Mouse (Mus musculus): Measurements from ENCODE around the gene Rbfox3.
A peak's percentile ranks its signal among the peaks of the same experiment; 100 is the strongest.

Rbfox3 gene

GRCm38 (mm10) chr11:118479776-118480175 is 431.6 kb downstream of the Rbfox3 start:
- no peak for DNase-seq (ENCODE audit: low read depth, low spot score)

DNA sequence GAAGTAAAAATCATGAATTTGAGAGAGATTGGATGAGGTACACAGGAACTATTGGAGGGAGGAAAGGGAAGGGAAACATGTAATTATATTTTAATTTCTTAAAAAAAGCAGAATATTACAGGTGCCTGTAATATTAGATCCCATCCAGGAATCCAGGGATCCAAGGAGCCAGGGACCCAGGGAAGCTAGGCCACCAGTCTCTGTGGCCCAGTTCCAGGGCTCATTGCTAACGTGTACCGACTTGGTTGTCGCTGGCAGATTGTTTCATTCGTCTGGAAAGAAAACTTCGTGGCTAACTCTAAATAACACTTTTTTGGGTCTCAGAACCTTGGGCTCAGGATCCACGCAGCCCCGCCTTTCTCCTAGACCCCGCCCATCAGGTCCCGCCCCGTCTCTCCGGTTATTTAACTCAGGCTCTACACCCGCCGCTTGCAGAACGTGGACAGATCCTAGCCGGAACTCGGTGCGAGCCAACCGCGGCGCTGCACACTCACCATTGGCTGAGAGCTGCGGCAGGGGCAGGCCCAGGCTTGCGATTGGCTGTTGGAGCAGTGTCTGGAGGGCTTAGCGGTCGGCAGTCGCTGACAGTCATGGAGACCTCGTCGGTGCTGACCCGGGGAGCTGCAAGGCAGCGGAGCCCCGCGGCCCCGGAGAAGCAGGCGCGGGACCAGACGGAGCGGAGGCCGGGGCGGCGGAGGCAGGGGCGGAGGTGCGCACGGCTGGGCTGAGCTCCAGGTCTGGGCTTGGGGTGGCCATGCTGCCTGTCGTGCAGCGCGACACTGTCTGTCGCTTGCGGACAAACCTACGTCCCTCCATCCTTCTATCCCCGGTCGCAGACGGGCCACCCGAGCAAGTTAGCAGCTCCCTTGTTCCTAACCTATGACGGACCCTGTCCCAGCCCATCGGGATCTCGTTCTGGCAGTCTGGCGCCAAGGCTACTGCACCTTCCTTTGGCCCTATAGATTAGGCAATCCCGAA is 434.7 kb downstream of the Rbfox3 start, which contains the start of gene Engase:
Gene Engase, plus strand, starts transcription at position 434 of the 978 bp plus-strand sequence.
- peak; percentile 82 for DNase-seq (ENCODE audit: low read depth, low spot score)

DNA sequence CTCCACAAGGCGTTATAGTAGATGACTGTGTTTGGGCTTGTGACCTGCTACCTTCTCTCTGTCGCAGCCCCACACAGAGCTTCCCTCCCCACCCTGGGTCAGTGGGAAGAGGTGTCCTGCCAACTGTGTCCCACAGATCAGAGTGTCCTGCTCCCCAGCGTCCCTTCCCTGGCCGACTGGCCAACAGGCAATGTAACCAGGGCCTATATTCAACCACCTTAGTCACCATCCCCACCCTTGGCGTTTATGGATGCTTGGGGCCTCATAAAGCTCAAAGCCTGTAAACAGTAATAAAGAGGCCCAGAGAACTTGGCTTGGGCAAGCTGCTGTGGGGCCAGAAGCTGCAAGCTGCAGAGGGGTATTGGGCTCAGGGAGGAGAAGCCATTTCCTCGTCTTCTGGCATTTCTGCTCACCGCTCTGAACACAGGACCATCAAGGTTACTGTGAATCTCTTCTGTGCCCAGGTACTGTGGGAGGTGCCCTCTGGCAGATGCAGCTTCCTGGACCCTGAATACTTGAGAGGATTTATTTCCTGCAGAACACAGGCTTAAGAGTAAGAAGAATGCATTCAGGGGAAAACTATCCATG is 435.8 kb downstream of the Rbfox3 start:
- no peak for DNase-seq (ENCODE audit: low read depth, low spot score)

- DNase-seq (ENCODE audit: low read depth, low spot score), result no peak
These were observed 437.4 kb downstream of the Rbfox3 start for GRCm38 (mm10) chr11:118473842-118474500.

- no peak for DNase-seq (ENCODE audit: low read depth, low spot score)
These were observed 438.2 kb downstream of the Rbfox3 start for GRCm38 (mm10) chr11:118473161-118473560.

- DNase-seq (ENCODE audit: low read depth, low spot score), result no peak
These were observed 439.7 kb downstream of the Rbfox3 start for GRCm38 (mm10) chr11:118471676-118472075.

DNA sequence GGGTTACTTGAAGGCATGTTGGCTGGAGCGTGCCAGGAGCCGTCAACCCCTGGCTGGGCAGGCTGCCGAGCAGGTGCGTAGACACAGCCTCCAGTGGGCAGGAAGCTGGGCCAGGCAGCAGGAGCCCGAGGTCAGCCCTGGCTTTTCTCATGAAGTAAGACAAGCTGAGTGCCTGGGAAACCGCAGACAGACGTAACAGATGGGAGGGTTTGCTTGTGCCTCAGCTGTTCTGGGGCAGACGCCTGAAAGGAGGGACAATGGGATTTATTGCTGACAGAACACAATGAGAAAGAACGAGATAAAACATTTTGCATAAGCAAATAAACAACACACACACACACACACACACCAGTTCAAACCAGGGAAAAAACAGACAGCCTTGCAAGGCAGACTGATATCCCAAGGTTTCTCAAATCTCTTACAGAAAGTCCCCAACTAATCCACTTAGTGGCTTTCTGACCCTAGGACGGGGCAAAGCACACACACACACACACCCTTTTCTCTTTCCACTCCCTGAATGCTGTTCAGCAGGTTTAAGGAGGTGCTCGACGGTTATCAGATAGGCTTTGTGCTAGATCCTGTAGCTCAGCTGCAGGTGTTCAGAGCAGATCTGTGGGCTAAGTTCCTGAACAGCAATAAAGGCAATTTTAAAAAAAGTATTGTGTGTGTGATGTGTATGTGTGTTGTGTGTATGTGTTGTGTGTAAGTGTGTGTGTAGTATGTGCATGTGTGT is 441.0 kb downstream of the Rbfox3 start:
- no peak for DNase-seq (ENCODE audit: low read depth, low spot score)

DNA sequence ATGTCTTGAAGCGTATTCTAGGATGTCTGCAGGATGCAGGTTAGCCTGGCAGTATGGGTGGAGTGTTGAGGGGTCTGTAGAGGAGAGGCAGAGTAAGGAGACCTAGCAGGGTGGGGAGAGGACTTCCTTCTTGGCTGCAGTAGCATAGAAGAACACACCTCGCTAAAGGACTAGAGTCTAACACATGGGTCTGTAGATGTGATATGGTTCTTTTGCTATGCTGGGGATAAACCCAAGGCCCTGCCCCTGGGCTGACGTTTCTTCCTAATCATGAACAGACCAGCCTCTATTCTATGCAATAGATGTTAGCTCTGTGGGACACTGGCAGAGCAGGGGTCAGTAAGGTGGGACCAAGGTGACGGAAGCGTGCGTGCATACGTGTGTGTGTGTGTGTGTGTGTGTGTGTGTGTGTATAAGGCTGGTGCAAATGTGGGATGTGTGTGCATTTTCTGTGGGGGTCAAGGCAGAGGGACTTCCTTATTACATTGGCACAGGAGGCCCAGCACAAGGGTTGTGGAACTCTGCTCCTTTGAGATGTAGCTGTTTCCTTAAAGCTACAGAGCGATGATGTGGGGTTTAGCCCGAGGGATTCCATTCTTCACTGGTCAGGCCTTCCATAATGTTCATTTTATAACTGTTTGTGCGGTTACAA is 441.8 kb downstream of the Rbfox3 start:
- no peak for DNase-seq (ENCODE audit: low read depth, low spot score)

- DNase-seq (ENCODE audit: low read depth, low spot score), result no peak
These were observed 443.9 kb downstream of the Rbfox3 start for GRCm38 (mm10) chr11:118467441-118468035.

- peak; percentile 39 for DNase-seq (ENCODE audit: low read depth, low spot score)
These were observed 451.1 kb downstream of the Rbfox3 start for GRCm38 (mm10) chr11:118460280-118460679.

DNA sequence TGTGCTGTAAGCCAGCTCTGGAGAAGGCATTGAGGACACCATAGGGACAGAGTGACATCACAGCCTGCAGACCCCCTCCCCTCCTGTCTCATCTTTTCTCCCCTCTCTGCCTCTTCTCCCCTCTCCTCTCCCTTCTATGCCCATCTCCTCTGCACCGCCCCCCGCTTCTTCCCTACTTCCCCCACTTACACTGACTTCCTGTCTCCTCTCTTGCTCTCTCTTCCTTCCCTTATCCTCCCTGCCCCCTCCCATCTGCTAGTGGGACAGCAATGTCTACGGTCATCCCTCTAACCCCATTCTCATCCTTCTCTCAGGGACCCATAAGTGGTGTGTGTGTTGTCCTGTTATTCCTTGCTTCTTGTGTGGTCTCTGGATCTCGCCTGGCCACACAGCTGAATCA is 451.9 kb downstream of the Rbfox3 start:
- no peak for DNase-seq (ENCODE audit: low read depth, low spot score)

DNA sequence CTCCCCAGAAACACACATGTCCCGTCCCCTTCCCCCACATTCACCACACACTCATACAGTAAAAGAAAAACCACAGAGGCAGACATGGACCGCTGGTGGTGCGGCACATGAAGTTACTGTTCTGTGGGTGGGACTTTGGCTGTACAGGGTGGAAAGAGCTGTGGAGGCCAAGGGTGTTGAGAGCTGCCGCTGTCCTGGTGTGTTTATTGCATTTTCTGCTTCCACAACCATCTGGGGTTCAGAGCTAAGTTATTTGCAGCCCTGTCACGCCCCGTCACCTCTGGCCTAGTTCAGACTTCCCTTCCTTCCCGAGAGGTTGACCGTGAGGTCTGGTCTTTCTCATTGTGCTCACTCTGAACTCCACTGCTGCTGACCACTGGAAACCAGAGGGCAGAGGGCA is 452.3 kb downstream of the Rbfox3 start:
- DNase-seq (ENCODE audit: low read depth, low spot score), result no peak

- DNase-seq (ENCODE audit: low read depth, low spot score), result no peak
These were observed 454.5 kb downstream of the Rbfox3 start for GRCm38 (mm10) chr11:118456937-118457336.

GRCm38 (mm10) chr11:118455788-118456187 is 455.6 kb downstream of the Rbfox3 start:
- DNase-seq (ENCODE audit: low read depth, low spot score), result no peak

DNA sequence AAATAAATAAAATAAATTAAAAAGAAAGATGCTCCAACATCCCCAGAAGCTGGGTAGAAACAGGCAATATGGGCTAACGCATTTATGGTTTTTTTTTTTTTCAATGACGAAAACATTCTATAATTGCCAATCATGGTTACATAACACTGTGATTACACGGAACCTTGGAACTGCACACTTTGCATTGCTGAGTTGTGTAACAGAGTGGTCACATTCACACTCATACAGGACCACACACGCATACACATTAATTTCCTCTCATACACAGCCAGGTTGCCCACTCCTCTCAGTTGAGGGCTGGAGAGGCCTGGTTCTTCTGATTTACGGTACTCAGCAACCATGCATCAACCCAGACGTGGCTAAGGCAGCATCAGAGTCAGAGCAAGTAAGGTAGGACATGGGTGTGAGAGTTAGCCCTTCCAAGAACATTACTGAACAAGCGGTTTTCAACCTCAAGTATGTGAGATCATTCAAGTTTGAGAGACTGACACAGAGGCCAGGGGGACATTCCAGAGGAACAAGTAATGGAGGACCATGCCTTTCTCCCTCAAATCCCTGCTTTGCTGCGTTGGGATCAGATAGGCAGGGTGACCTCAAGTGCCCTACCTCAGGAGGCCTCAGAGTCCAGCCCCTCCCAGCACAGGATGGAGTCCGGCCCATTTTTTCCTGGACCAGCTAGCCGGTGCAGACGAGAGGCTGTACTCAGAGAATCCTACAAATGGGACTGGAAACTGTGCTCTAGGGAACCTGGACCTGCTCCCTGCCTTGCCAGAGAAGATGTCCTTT is 457.3 kb downstream of the Rbfox3 start:
- DNase-seq (ENCODE audit: low read depth, low spot score), result no peak

GRCm38 (mm10) chr11:118452955-118453354 is 458.4 kb downstream of the Rbfox3 start:
- no peak for DNase-seq (ENCODE audit: low read depth, low spot score)

- no peak for DNase-seq (ENCODE audit: low read depth, low spot score)
These were observed 460.2 kb downstream of the Rbfox3 start for GRCm38 (mm10) chr11:118451211-118451610.

DNA sequence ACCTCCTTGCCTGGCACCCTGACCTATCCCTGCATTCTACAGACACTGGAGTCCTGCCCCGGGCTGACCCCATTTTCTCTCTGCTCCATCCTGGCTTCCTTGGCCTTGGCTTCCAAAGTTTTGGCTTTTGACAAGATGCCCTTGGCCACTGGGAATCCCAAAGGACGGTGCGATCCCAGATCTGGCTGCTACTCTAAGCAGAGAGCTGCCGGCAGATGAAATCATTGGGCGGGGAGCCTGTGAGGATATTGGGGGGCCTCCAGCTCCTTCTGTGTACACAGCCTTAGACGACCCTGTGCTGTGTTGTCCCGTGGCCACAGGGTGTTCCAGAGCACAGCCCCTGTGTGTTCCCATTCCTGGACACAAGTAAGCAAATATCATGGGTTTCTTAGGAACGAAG is 463.0 kb downstream of the Rbfox3 start:
- DNase-seq (ENCODE audit: low read depth, low spot score), result no peak

DNA sequence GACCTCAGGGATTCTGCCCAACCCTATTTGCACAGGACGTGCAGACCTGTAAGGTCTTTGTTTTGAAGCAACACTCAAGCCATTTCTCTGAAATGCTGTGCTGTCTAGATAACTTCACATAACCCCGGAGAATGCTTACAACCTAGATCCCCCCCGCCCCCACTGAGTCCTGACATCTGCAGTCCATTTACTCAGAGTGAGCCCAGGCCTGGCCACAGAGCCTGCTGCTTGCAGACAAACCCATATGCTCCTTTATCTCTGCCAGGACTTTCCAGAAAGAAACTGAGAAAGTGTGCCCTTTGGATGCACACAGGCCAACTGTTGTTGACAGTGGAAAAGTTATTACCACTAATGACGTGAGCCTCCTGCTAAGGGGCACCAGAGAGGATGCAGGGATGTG is 464.1 kb downstream of the Rbfox3 start:
- DNase-seq (ENCODE audit: low read depth, low spot score), result no peak

DNA sequence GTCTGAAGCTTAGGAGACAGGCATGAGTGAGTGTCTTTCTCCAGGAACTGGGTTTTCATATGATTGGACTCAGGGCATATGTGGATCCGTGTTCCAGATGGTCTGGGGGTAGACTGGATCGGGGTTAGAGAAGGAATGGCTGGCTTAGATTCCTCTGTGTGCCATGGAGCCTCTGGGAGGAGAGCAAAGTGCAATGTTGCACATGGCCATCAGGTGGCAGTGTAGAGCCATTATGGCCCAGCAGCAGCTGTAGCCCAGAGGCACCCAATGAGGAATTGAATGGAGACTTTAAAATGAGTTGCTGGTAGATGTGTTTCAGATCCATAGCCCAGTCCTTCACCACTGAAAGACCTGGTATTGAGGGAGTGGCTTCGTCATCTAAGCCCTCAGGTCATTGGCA is 465.6 kb downstream of the Rbfox3 start:
- DNase-seq (ENCODE audit: low read depth, low spot score), result peak; percentile 87

Measured in 3T3-L1 (cell line).